Mouse (Mus musculus): ENCODE results near the gene Xrra1.
A peak's percentile ranks its signal among the peaks of the same experiment; 100 is the strongest.
"Not testable (repeated sequence)": the region's sequence is repeated elsewhere in the genome, so short reads cannot be mapped to it uniquely, and the experiment has no call there.

Xrra1 gene

GRCm38 (mm10) chr7:99858813-99859585 is at the start of gene Xrra1:
TSS of gene Xrra1 (plus strand) at chr7:99859116.
- peak; percentile 94 for DNase-seq (ENCODE audit: low spot score)

DNA sequence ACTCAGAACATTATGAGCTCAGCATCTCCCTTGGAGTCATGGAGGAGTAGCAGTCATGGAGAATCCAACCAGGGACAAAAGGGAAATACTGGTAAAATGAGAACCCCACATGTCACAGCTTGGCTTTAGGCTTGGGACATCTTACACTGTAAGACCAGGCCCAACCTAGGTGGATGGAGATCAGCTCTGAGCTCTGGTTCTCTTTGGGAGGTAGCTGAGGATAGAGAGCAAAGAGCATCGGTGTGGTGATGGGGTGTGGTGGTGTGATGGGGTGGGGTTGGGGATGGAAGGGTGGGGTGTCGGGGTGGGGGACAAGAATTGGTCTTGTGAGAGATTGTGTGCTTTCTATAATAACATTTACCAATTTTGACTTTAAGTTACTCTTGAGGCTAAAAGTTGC is 48.1 kb upstream of the Xrra1 start:
- no peak for DNase-seq (ENCODE audit: low spot score)

DNA sequence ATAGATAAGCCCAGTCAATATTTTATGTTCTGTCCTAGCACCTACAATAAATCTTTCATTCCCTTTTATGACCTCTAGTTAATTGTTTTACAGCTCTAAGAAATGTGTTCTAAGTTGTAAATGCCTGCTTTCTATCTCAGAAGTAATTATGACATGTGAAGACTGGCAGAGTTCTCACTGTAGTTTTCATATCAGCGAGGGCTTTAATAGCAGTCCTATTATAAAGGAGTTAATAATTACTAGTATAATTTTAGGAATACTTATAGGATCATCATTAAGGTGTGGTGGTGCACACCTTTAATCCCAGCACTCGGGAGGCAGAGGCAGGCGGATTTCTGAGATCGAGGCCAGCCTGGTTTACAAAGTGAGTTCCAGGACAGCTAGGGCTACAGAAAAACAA is 47.3 kb upstream of the Xrra1 start:
- DNase-seq (ENCODE audit: low spot score): no peak

GRCm38 (mm10) chr7:99813394-99813793 is 45.5 kb upstream of the Xrra1 start:
- DNase-seq (ENCODE audit: low spot score): peak; percentile 73

- not testable (repeated sequence) for DNase-seq (ENCODE audit: low spot score)
These were observed 40.7 kb upstream of the Xrra1 start for GRCm38 (mm10) chr7:99818181-99818725.

DNA sequence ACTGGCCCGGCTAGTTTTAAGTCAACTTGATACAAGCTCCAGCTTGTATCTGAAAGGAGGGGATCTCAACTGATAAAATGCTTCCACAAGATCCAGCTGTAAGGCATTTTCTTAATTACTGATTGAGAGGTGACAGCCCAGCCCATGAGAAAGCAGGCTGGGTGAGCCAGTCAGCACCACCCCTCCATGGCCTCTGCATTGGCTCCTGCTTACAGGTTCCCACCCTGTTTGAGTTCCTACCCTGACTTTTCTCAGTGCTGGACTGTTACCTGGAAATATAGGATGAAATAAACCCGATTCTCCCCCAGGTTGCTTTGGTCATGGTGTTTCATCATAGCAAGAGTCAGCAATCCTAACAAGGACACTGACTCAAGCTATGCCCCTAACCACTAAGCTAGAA is 37.0 kb upstream of the Xrra1 start:
- DNase-seq (ENCODE audit: low spot score): no peak

DNA sequence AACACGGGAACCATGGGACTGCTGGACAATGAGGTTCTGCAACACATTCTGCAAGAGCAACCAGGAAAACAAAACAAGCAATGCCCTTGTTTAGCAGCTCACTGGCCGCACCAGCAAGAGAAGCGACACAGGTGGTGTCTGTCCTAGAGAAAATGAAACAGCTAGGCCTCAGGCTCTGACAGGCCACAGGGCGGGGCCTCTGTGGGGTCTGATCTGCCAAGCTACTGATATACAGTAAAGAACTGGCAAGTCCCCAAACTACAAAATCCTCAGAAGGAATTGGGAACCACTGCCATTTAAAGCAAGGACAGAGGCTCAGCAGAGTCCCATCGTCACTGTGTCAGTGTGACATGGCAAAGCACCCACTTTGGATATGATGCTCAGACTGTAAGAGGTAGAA is 36.5 kb upstream of the Xrra1 start:
- DNase-seq (ENCODE audit: low spot score): no peak

- DNase-seq (ENCODE audit: low spot score): no peak
These were observed 35.8 kb upstream of the Xrra1 start for GRCm38 (mm10) chr7:99823045-99823663.

GRCm38 (mm10) chr7:99824649-99825483 is 34.0 kb upstream of the Xrra1 start:
- no peak for DNase-seq (ENCODE audit: low spot score)

- DNase-seq (ENCODE audit: low spot score): no peak
These were observed 33.4 kb upstream of the Xrra1 start for GRCm38 (mm10) chr7:99825511-99825910.

GRCm38 (mm10) chr7:99826096-99826495 is 32.8 kb upstream of the Xrra1 start:
- DNase-seq (ENCODE audit: low spot score): no peak

DNA sequence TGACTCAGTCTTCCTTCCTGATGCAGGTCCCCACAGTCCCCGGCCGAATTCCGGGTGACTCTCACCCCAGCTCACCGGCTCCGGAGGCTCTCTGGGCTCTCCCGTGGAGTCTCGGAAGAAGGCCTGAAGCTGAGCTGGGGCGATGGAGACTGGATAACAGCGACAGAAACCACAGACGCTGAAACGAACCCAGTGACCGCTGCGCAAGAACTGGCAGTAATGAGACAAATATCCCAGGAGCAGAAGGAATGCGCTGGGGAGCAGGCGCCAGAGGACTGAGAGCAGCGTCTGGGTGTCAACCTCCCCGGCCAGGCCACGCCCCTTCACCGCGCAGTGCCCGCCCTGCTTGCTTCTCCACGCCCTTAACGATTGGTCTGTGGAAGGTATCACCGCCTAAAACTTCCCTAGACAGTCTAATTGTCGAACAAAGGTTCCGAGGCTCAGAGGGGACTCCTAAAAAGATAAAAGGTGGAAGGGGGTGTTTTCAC is 30.8 kb upstream of the Xrra1 start, which contains the start of gene Neu3:
Gene Neu3 (minus strand): TSS at position 335 of the 488 bp plus-strand sequence.
- DNase-seq (ENCODE audit: low spot score): peak; percentile 98

- no peak for DNase-seq (ENCODE audit: low spot score)
These were observed 25.6 kb upstream of the Xrra1 start for GRCm38 (mm10) chr7:99833115-99833845.

GRCm38 (mm10) chr7:99833846-99834222 is 25.1 kb upstream of the Xrra1 start:
- DNase-seq (ENCODE audit: low spot score): no peak

DNA sequence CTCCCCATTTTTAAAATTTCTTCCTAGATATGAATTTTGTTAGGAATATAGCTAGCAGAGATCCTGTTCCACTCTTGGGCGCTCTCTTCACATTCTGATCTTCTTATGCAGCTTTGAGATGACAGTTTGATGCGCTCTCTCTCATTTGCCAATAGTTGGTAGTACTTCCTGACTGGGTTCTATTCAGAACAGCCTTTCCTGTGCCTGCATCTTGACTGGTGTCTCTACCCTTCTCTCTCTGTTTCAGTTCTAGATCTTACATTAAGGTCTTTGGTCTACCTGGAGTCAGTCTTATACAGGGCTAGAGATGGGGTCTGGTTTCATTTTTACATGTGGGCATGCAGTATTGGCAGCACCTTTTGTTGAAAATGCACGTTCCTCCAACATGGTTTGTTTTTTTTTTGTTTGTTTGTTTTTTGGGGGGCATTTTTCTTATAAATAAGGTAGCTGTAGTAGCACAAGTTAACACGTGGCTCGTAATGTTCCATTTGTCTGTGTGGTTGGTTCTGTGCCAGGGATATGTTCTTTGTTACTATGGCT is 24.5 kb upstream of the Xrra1 start:
- DNase-seq (ENCODE audit: low spot score): no peak

- DNase-seq (ENCODE audit: low spot score): no peak
These were observed 22.1 kb upstream of the Xrra1 start for GRCm38 (mm10) chr7:99836781-99837180.

- DNase-seq (ENCODE audit: low spot score): no peak
These were observed 21.4 kb upstream of the Xrra1 start for GRCm38 (mm10) chr7:99837358-99838071.

- DNase-seq (ENCODE audit: low spot score): no peak
These were observed 20.7 kb upstream of the Xrra1 start for GRCm38 (mm10) chr7:99838241-99838640.

- no peak for DNase-seq (ENCODE audit: low spot score)
These were observed 13.2 kb upstream of the Xrra1 start for GRCm38 (mm10) chr7:99845533-99846236.

DNA sequence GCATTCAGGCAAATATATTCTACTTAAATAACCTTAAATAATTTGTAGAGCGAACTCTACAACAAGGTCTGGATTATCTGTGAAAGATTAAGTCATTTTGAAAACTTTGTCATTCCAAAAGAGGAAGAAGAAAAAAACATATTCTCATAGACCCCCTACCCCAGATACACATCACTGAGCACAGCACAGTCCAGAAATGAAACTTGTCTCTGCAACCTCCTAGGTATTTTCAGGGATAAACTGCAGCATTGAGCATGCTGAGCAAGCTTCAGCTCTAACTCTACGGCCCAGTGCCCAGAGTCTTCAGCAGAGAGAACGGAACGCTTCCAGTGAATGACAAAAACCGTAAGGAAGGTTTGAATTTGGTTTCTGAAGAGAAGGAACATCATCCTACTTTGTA is 8.4 kb upstream of the Xrra1 start:
- DNase-seq (ENCODE audit: low spot score): no peak
